Mouse (Mus musculus) thymus, adult 2 months (tissue): ENCODE results near the gene Crkl.

Source experiments
- CTCF ChIP-seq: fragments of 200-500 bp; IDR thresholded peaks from 2 replicates; pipeline ENCODE4 v1.5.1; 2012; ENCODE audit warnings: mild to moderate bottlenecking, control low read depth, low read length, moderate library complexity, borderline replicate concordance; ENCODE audit not compliant: control insufficient read depth, poor library complexity, insufficient read depth; ENCODE audit errors: extremely low read depth
- POLR2A ChIP-seq: fragments of 200-500 bp; IDR thresholded peaks from 2 replicates; pipeline ENCODE4 v1.6.1; 2012; ENCODE audit warnings: mild to moderate bottlenecking, low read length, control low read depth, moderate library complexity; ENCODE audit not compliant: control insufficient read depth, poor library complexity, insufficient read depth; ENCODE audit errors: extremely low read depth

DNA sequence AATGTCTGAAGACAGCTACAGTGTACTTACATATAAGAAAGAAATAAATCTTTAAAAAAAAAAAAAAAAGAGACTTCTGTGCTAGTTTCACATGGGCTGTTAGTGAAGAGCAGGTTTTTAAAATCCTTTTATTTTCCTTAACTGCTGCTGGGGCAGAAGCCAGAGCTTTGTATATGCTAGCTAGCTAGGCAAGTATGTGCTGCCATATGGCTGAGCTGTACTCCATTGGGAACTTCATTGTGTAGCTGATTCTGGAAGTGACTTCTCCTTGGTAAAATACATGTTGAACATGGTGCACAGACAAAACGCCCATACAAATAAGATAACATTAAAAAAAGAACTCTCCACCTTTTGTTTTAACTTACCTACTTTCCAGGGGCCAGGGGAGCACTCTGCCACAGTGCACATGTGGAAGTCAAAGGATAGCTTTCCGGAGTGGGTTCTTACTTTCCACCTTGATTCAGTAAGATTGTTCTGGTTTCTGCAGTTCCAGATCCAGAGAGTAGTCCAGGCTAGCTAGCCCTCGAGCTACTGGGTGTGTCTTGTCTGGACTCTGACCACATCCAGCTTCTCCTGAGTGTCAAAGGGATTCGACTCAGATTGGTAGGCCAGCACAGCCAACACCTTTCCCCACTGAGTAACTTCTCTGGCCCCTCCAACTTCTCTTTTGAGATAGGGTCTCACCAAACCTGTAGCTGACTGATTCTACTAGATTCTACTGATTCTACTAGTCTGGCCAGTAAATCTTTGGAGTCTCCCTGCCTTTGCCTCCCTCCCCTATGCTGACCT, 15.3 kb downstream of the Crkl start:
- TF ChIP-seq POLR2A = no peak
- TF ChIP-seq CTCF = no peak
